Mouse (Mus musculus) left cerebral cortex, postnatal 25 days (tissue): ENCODE data around the gene Kank1. TPM values are rescaled to one million over a fixed set of nuclear protein-coding genes. Genes with fewer than 3 reads are reported as not detected.
A peak's percentile ranks its signal among the peaks of the same experiment; 100 is the strongest.

ENCODE experiments used
- DNase-seq, 2 experiments: peaks; one replicate each; pipeline ENCODE4 v3.0.0; 2022; ENCODE audit warnings: low spot score in 2 of 2, mixed read lengths in 1 of 2
- intact Hi-C: fragments of 180-260 bp; cut with DNase I; formaldehyde crosslinking; loops from one replicate; pipeline ENCODE4 v1.15.1; 2025
- total RNA-seq, 2 experiments: library from RNA; stranded (reverse); gene quantifications; 2 replicates each; pipeline ENCODE4 v1.2.3; 2021

Kank1 gene
- total RNA-seq, 2 experiments from 2014 or later: 18.7 to 18.9 TPM

GRCm38 (mm10) chr19:25247858-25248552 lies 11.2 kb downstream of the Kank1 start:
- intact Hi-C loops: no loop called here
- no peak for DNase-seq

DNA sequence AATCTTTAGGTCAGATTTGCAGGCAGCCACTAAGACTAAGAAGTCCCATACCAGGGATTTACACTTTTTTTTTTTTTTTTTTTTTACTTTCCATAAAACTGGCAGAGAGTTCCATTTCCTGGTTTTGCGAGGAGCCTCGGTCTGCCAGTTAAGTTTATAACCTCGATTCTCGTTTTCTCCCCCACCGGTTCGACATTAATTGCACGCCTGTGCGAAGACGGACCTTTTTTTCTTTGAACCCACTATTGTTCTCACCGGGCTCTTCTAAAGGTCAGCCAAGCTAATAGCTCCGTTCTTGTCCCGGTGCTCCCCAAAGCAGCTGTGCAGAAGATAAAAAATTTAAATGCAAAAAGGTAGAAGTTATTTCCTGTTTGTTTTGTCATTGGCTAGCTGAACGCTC lies 12.5 kb downstream of the Kank1 start:
- intact Hi-C loops: no loop called here
- no peak for DNase-seq

- intact Hi-C loops: no loop called here
Measured at GRCm38 (mm10) chr19:25251610-25252140, 14.9 kb downstream of the Kank1 start.

GRCm38 (mm10) chr19:25253198-25253597 lies 16.4 kb downstream of the Kank1 start:
- intact Hi-C loops: no loop called here
- no peak for DNase-seq

More at GRCm38 (mm10) chr19:25251610-25252140, 14.9 kb downstream of the Kank1 start:
- no peak for DNase-seq

DNA sequence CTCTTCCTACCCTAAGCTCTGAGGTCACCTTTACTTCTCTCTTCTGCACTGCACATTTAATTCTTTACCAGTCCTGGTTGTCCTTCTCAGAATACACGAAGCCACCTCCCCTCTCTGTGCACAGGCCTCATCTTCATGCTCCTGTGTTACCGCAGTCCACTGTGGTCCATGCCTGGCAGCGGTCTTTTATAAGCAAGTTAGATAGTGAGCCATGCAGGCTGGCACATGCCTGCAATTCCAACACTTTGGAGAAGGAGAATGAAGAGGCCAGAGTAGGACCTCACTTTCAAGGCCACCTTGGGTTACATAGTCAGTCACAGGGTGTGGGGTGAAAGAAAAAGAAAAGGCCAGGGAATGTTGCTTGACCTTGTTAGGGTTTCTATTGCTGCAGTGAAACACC lies 16.9 kb downstream of the Kank1 start:
- intact Hi-C loops: no loop called here
- no peak for DNase-seq

GRCm38 (mm10) chr19:25258321-25258720 lies 21.5 kb downstream of the Kank1 start:
- DNase-seq: no peak
- intact Hi-C loops: no loop called here

GRCm38 (mm10) chr19:25266181-25266580 lies 29.4 kb downstream of the Kank1 start:
- intact Hi-C loops: no loop called here
- DNase-seq: no peak

DNA sequence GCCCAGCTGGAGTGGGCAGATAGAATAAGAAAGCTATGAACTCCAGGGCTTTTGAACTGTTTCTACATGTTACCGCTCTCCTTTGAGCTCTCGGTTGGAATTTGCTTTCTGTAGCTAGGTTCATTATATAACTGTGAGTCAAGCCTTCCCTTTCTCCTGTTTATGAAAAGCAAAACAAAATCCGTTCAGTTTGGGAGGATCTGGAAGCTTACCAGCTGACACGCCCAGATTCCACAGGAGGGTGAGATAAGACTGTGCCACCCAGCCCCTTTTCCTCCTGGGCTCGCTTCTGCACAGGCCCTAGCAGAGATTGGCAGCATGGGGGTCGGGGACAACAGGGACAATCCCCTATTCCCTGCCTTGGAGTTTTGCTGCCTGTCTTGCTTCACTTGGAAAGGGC lies 30.5 kb downstream of the Kank1 start:
- intact Hi-C loops: no loop called here
- DNase-seq: peak in 1 of 2 experiments; percentile 23

DNA sequence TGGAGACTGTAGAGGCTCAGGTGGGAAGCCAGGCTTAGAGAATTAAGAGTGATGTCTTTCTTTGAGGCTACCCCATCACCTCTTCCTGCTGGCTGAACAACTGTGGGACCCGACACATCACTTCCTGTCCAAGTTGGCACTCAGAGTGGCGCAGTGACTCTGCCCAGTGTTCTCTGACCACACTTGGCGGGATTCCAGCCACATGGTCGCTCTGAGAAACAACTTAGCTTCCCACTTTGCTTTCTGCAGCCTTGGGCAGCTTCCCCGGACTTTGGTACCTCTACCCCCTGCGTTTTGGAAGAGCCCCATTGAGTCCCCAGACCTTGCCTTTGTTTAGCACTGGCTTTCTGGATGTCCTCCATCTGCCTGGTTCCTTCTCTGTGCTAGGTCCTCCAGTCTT lies 31.8 kb downstream of the Kank1 start:
- peak; percentile 63 to 67 for DNase-seq
- intact Hi-C loops: no loop called here

GRCm38 (mm10) chr19:25271591-25271990 lies 34.8 kb downstream of the Kank1 start:
- intact Hi-C loops: no loop called here
- DNase-seq: no peak

DNA sequence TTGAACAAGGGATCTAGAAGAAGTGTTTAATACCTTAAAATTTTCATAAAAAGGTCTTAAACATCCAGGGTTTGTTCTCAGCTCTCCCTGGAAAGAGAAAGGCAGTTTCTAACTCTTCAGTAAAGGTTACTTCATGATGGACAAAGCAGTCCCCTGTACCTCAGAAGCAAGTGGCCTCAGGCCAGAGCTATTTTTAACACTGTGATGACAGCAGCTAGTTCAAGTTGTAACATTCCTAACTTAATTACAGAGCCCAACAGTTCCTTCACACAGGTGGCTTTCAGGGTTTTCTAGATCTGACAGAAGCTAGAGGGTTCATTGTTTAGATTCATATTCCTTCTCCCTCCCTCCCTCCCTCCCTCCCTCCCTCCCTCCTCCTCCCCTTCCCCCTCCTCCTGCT lies 36.4 kb downstream of the Kank1 start:
- intact Hi-C loops: no loop called here
- no peak for DNase-seq

DNA sequence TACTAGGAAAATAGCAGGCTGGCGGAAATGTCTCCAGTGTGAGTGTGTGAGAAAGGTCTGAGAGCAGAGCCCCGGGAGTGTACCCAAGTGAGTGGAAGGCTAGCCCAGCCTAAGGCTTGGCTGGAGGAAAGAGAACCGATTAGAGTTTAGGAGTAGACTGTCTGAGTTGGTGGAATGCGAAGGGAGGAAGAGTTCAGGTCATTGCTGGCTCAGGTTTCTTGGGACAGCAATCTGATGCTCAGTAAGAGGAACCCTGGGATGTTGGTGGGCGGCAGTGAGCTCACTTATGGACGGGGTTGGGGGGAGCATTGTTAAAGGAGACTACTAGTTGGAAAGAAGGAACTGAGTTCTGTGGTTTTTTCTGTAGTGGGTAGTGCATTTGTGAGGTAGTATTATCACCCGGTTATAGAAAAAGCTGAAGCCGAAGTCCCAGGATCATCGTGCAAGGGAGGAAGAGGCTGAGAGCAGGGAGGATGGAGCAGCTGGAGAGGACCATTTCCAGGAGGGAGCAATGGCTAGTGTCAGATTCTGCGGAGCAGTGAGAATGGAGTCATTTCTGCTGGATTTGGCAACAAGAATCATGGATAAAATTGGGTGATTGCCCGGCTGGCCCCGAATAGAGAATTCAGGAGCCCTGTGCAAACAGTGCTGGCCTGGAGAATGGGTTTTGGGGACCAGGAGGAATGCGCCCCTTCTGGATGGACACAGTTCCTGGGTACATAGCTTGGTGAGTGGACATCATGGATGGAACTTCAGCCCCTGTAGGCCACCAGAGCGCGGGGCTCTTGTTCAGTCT lies 40.0 kb downstream of the Kank1 start:
- intact Hi-C loops: no loop called here
- no peak for DNase-seq

- DNase-seq: no peak
- intact Hi-C loops: no loop called here
Measured at GRCm38 (mm10) chr19:25277761-25278160, 41.0 kb downstream of the Kank1 start.

GRCm38 (mm10) chr19:25279603-25280002 lies 42.8 kb downstream of the Kank1 start:
- intact Hi-C loops: no loop called here
- DNase-seq: no peak

DNA sequence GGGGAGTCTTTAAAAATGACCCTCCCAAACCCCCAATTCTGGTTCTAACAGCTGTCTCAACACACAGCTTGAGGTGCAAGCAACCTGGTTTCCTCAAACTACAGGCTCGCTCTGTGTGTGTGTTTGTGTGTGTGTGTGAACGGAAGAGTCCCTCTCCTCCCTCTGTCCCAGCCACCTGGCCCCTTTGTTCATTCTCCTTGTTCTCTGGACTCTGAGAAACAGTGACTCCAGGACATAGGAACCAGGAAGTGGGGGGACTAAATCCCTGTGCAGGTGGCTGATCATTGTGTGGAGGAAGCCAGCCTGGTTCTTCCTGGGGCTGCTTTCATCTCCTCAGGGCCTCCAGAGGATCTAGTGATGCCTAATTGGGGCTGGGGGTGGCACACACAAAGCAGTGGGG lies 46.9 kb downstream of the Kank1 start:
- intact Hi-C loops: no loop called here
- no peak for DNase-seq

- peak; percentile 31 to 47 for DNase-seq
- intact Hi-C loops: no loop called here
Measured at GRCm38 (mm10) chr19:25285756-25286538, 49.2 kb downstream of the Kank1 start.

GRCm38 (mm10) chr19:25290991-25291520 lies 54.3 kb downstream of the Kank1 start:
- no peak for DNase-seq
- intact Hi-C loops: no loop called here

DNA sequence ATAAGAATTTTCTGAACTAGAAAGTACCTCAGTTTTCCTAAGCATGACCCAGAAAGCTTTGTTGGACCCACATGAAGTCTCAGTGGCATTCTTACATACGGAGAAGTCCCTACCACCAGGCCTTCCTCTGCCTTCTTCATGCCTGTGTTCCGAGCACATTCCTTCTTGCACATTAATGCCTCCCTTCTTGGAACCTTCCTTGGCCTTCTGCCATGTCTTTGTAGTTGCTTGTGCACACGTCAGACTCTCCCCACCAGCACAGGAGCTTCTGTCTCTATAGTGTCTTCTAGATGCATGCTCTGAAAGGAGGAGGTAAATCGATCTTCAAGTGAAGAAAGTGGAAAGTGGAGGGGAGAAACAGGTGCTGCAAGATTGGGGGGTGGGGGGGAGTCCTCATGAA lies 58.4 kb downstream of the Kank1 start:
- no peak for DNase-seq
- intact Hi-C loops: no loop called here

GRCm38 (mm10) chr19:25297269-25297668 lies 60.5 kb downstream of the Kank1 start:
- intact Hi-C loops: no loop called here
- no peak for DNase-seq
